Mouse (Mus musculus): ENCODE data around the gene Col12a1. TPM values are rescaled to one million over a fixed set of nuclear protein-coding genes. Genes with fewer than 3 reads are reported as not detected.

Col12a1 gene
- total and polyA plus RNA-seq, 3 experiments: 0.07 to 0.46 (median 0.21) TPM

- no peaks in the 10 kb centered on the region for H3K79me2 ChIP-seq (replicated peaks; ENCODE audit: control insufficient read depth, extremely low read depth, insufficient read depth, poor library complexity, severe bottlenecking)
- H3K9ac ChIP-seq (ENCODE audit: insufficient read depth, low read depth): no peak overlapping the region
- in situ Hi-C loops (cut with MboI; ENCODE audit: low pct_ligation_motif_present, low pct_unique_long_range_greater_than_20kb, low sequenced_read_pairs) (no loop called here), dilution Hi-C loops (cut with MboI; ENCODE audit: extremely low pct_ligation_motif_present, extremely low pct_unique_long_range_greater_than_20kb, low sequenced_read_pairs) (no loop called here)
- no peaks in the 10 kb centered on the region for H3K27me3 ChIP-seq (replicated peaks)
- peaks cover 3 to 6% of the 10 kb centered on the region in 2 experiments for H3K4me1 ChIP-seq (ENCODE audit: control insufficient read depth in 1 of 2, insufficient read depth in 2 of 2)
- H3K9me3 ChIP-seq (replicated peaks; ENCODE audit: low read length): no peaks in the 10 kb centered on the region
- H3K4me3 ChIP-seq (replicated peaks in 1 of 3; ENCODE audit: low read depth in 2 of 3, low read length in 2 of 3, poor library complexity in 1 of 3): no peak overlapping the region
- TF ChIP-seq CHD2 (IDR thresholded peaks at IDR 0.05; ENCODE audit: low read length): no peak
- no peak for TF ChIP-seq MAFK (IDR thresholded peaks at IDR 0.05; ENCODE audit: insufficient replicate concordance, low read length)
- TF ChIP-seq ELF1 (IDR thresholded peaks at IDR 0.05; ENCODE audit: low read depth, low read length): no peak
- TF ChIP-seq ZC3H11A (IDR thresholded peaks at IDR 0.05; ENCODE audit: low read depth, low read length): no peak
- no peak for TF ChIP-seq CHD1 (IDR thresholded peaks at IDR 0.05; ENCODE audit: low read depth, low read length)
- TF ChIP-seq NRF1 (IDR thresholded peaks at IDR 0.05; ENCODE audit: low read depth, low read length): no peak
- no peak for TF ChIP-seq RAD21 (IDR thresholded peaks at IDR 0.05; ENCODE audit: low read depth, low read length)
- no peak for TF ChIP-seq ZMIZ1 (IDR thresholded peaks at IDR 0.05; ENCODE audit: low read depth, low read length)
- no peak for TF ChIP-seq KAT2A (IDR thresholded peaks at IDR 0.05; ENCODE audit: insufficient replicate concordance, low read length)
- TF ChIP-seq USF1 (IDR thresholded peaks at IDR 0.05; ENCODE audit: low read depth, low read length): no peak
- no peak for TF ChIP-seq MXI1 (IDR thresholded peaks at IDR 0.05; ENCODE audit: low read depth, low read length)
- no peak for TF ChIP-seq NELFE (IDR thresholded peaks at IDR 0.05; ENCODE audit: low read depth, low read length)
- no peak for TF ChIP-seq HCFC1 (IDR thresholded peaks at IDR 0.05; ENCODE audit: low read depth, low read length)
- TF ChIP-seq POLR2A (IDR thresholded peaks at IDR 0.05; ENCODE audit: low read depth, low read length): no peak
- TF ChIP-seq UBTF (IDR thresholded peaks at IDR 0.05; ENCODE audit: low read depth, low read length): no peak
- TF ChIP-seq MAZ (IDR thresholded peaks at IDR 0.05; ENCODE audit: low read depth, low read length): no peak
- TF ChIP-seq JUN (IDR thresholded peaks at IDR 0.05; ENCODE audit: insufficient read depth, low read depth, low read length): no peak
- no peak for TF ChIP-seq SMC3 (IDR thresholded peaks at IDR 0.05; ENCODE audit: low read depth, low read length)
- TF ChIP-seq BHLHE40 (IDR thresholded peaks at IDR 0.05; ENCODE audit: low read depth, low read length): no peak
- no peak overlapping the region for H3K4me2 ChIP-seq (ENCODE audit: insufficient read depth, low read depth, poor library complexity, severe bottlenecking)
- no peaks in the 10 kb centered on the region for H3K36me3 ChIP-seq (replicated peaks in 1 of 2; ENCODE audit: control insufficient read depth in 1 of 2, insufficient read depth in 1 of 2, low read length in 1 of 2)
- H3K27ac ChIP-seq (ENCODE audit: insufficient read depth, low read depth): no peak overlapping the region
- no peak for DNase-seq (ENCODE audit: extremely low read depth)
These were observed 11.7 kb upstream of the Col12a1 start for GRCm38 (mm10) chr9:79730301-79730700.

GRCm38 (mm10) chr9:79723090-79723489 lies 4.5 kb upstream of the Col12a1 start:
- in situ Hi-C loops (cut with MboI; ENCODE audit: low pct_ligation_motif_present, low pct_unique_long_range_greater_than_20kb, low sequenced_read_pairs): loop anchor here (10.0 kb wide), 2 partner anchors 668 to 958 kb away; no protein-coding TSS in a partner anchor
- DNase-seq (ENCODE audit: extremely low read depth): peak; percentile 67
- H3K4me1 ChIP-seq (ENCODE audit: control insufficient read depth in 1 of 2, insufficient read depth in 2 of 2): no peaks in the 10 kb centered on the region

More at GRCm38 (mm10) chr9:79723090-79723489, 4.5 kb upstream of the Col12a1 start:
- Histone ChIP-seq H3K9me3 (replicated peaks; ENCODE audit: low read length) (peaks cover 4% of the 10 kb centered on the region), H3K9ac (ENCODE audit: insufficient read depth, low read depth) (no peak overlapping the region), H3K4me2 (ENCODE audit: insufficient read depth, low read depth, poor library complexity, severe bottlenecking) (no peak overlapping the region), H3K4me3 (replicated peaks in 1 of 3; ENCODE audit: low read depth in 2 of 3, low read length in 2 of 3, poor library complexity in 1 of 3) (no peak overlapping the region), H3K79me2 (replicated peaks; ENCODE audit: control insufficient read depth, extremely low read depth, insufficient read depth, poor library complexity, severe bottlenecking) (no peaks in the 10 kb centered on the region), H3K27me3 (replicated peaks) (no peaks in the 10 kb centered on the region), H3K27ac (ENCODE audit: insufficient read depth, low read depth) (no peak overlapping the region), H3K36me3 (replicated peaks in 1 of 2; ENCODE audit: control insufficient read depth in 1 of 2, insufficient read depth in 1 of 2, low read length in 1 of 2) (no peaks in the 10 kb centered on the region)
- TF ChIP-seq CHD2 (IDR thresholded peaks at IDR 0.05; ENCODE audit: low read length) (no peak), USF2 (conservative IDR thresholded peaks at IDR 0.05; ENCODE audit: low read depth, low read length) (no peak), GABPA (IDR thresholded peaks at IDR 0.05; ENCODE audit: insufficient replicate concordance, low read depth, low read length) (no peak), RAD21 (IDR thresholded peaks at IDR 0.05; ENCODE audit: low read depth, low read length) (peak; percentile 79), ZNF384 (IDR thresholded peaks at IDR 0.05; ENCODE audit: low read depth, low read length) (no peak), PAX5 (IDR thresholded peaks at IDR 0.05; ENCODE audit: low read length) (no peak), IRF4 (IDR thresholded peaks at IDR 0.05; ENCODE audit: low read depth, low read length) (no peak), SMC3 (IDR thresholded peaks at IDR 0.05; ENCODE audit: low read depth, low read length) (peak; percentile 59), JUN (IDR thresholded peaks at IDR 0.05; ENCODE audit: insufficient read depth, low read depth, low read length) (no peak), USF1 (IDR thresholded peaks at IDR 0.05; ENCODE audit: low read depth, low read length) (no peak), ZC3H11A (IDR thresholded peaks at IDR 0.05; ENCODE audit: low read depth, low read length) (no peak; the same call in 1 of the 2 replicates), CHD1 (IDR thresholded peaks at IDR 0.05; ENCODE audit: low read depth, low read length) (no peak), ETS1 (conservative IDR thresholded peaks at IDR 0.05; ENCODE audit: low read depth, low read length) (no peak), NRF1 (IDR thresholded peaks at IDR 0.05; ENCODE audit: low read depth, low read length) (no peak), MYC (IDR thresholded peaks at IDR 0.05; ENCODE audit: low read depth, low read length) (no peak), POLR2AphosphoS2 (IDR thresholded peaks at IDR 0.05; ENCODE audit: low read depth, low read length) (no peak), POLR2A (IDR thresholded peaks at IDR 0.05; ENCODE audit: low read depth, low read length) (no peak), MAFK (IDR thresholded peaks at IDR 0.05; ENCODE audit: insufficient replicate concordance, low read length) (no peak), TCF12 (IDR thresholded peaks at IDR 0.05; ENCODE audit: low read depth, low read length) (no peak), ELF1 (IDR thresholded peaks at IDR 0.05; ENCODE audit: low read depth, low read length) (no peak), KAT2A (IDR thresholded peaks at IDR 0.05; ENCODE audit: insufficient replicate concordance, low read length) (no peak), BHLHE40 (IDR thresholded peaks at IDR 0.05; ENCODE audit: low read depth, low read length) (no peak), CTCF (conservative IDR thresholded peaks at IDR 0.05 in 1 of 2, IDR thresholded peaks at IDR 0.05 in 1 of 2; ENCODE audit: low read depth in 2 of 2, low read length in 2 of 2) (peak; percentile 19 to 82; a peak in 2 of 4 replicates), UBTF (IDR thresholded peaks at IDR 0.05; ENCODE audit: low read depth, low read length) (no peak)
- dilution Hi-C loops (cut with MboI; ENCODE audit: extremely low pct_ligation_motif_present, extremely low pct_unique_long_range_greater_than_20kb, low sequenced_read_pairs): no loop called here

Measured in CH12.LX (cell line).